Mouse (Mus musculus): ENCODE measurements around the gene Cngb1. TPM values are rescaled to one million over a fixed set of nuclear protein-coding genes. Genes with fewer than 3 reads are reported as not detected.

Cngb1 gene
- polyA plus RNA-seq, 1 experiment = 1.7 TPM

GRCm38 (mm10) chr8:95331720-95332436 lies 25.5 kb upstream of the Cngb1 start, which contains the start of the genes Zfp319 and Usb1:
Gene Zfp319, minus strand, starts transcription at chr8:95331950.
Gene Usb1, plus strand, starts transcription at chr8:95332284.
- Histone ChIP-seq H3K27ac (replicated peaks; ENCODE audit: low read depth, low read length) (peak within 1 kb of the TSS; percentile 86), H3K4me3 (ENCODE audit: insufficient read depth, low read depth, low read length) (peak within 1 kb of the TSS; percentile 100), H3K4me1 (ENCODE audit: control insufficient read depth, insufficient read depth, insufficient read length, low read length) (no peaks in the 10 kb centered on the region; the same call in 1 of the 2 replicates)

- H3K4me3 ChIP-seq (ENCODE audit: insufficient read depth, low read depth, low read length) = peak overlapping the region; percentile 100
- peaks cover 4% of the 10 kb centered on the region for H3K4me1 ChIP-seq (ENCODE audit: control insufficient read depth, insufficient read depth, insufficient read length, low read length)
- peak overlapping the region; percentile 82 for H3K27ac ChIP-seq (replicated peaks; ENCODE audit: low read depth, low read length)
These were observed 24.9 kb upstream of the Cngb1 start for GRCm38 (mm10) chr8:95331156-95331719.

GRCm38 (mm10) chr8:95330367-95330766 lies 24.0 kb upstream of the Cngb1 start:
- no peak overlapping the region for H3K27ac ChIP-seq (replicated peaks; ENCODE audit: low read depth, low read length)
- H3K4me1 ChIP-seq (ENCODE audit: control insufficient read depth, insufficient read depth, insufficient read length, low read length) = peaks cover 8% of the 10 kb centered on the region
- H3K4me3 ChIP-seq (ENCODE audit: insufficient read depth, low read depth, low read length) = peak overlapping the region; percentile 100; the same call in 1 of the 2 replicates

GRCm38 (mm10) chr8:95327866-95328465 lies 21.6 kb upstream of the Cngb1 start:
- no peak overlapping the region for H3K27ac ChIP-seq (replicated peaks; ENCODE audit: low read depth, low read length)
- H3K4me1 ChIP-seq (ENCODE audit: control insufficient read depth, insufficient read depth, insufficient read length, low read length) = peaks cover 8% of the 10 kb centered on the region
- H3K4me3 ChIP-seq (ENCODE audit: insufficient read depth, low read depth, low read length) = no peak overlapping the region

GRCm38 (mm10) chr8:95326822-95327221 lies 20.4 kb upstream of the Cngb1 start:
- no peak overlapping the region for H3K27ac ChIP-seq (replicated peaks; ENCODE audit: low read depth, low read length)
- H3K4me1 ChIP-seq (ENCODE audit: control insufficient read depth, insufficient read depth, insufficient read length, low read length) = peaks cover 8% of the 10 kb centered on the region
- H3K4me3 ChIP-seq (ENCODE audit: insufficient read depth, low read depth, low read length) = no peak overlapping the region

- Histone ChIP-seq H3K4me3 (ENCODE audit: insufficient read depth, low read depth, low read length) (no peak overlapping the region), H3K4me1 (ENCODE audit: control insufficient read depth, insufficient read depth, insufficient read length, low read length) (peaks cover 8% of the 10 kb centered on the region; the same call in 1 of the 2 replicates), H3K27ac (replicated peaks; ENCODE audit: low read depth, low read length) (no peak overlapping the region)
These were observed 18.3 kb upstream of the Cngb1 start for GRCm38 (mm10) chr8:95324646-95325045.

GRCm38 (mm10) chr8:95323201-95323600 lies 16.8 kb upstream of the Cngb1 start:
- Histone ChIP-seq H3K4me3 (ENCODE audit: insufficient read depth, low read depth, low read length) (no peak overlapping the region), H3K4me1 (ENCODE audit: control insufficient read depth, insufficient read depth, insufficient read length, low read length) (peaks cover 8% of the 10 kb centered on the region; the same call in 1 of the 2 replicates), H3K27ac (replicated peaks; ENCODE audit: low read depth, low read length) (no peak overlapping the region)

- Histone ChIP-seq H3K27ac (replicated peaks; ENCODE audit: low read depth, low read length) (no peak overlapping the region), H3K4me3 (ENCODE audit: insufficient read depth, low read depth, low read length) (peak overlapping the region; percentile 35), H3K4me1 (ENCODE audit: control insufficient read depth, insufficient read depth, insufficient read length, low read length) (no peaks in the 10 kb centered on the region)
These were observed 14.1 kb upstream of the Cngb1 start for GRCm38 (mm10) chr8:95320224-95321139.

- Histone ChIP-seq H3K4me1 (ENCODE audit: control insufficient read depth, insufficient read depth, insufficient read length, low read length) (no peaks in the 10 kb centered on the region), H3K4me3 (ENCODE audit: insufficient read depth, low read depth, low read length) (no peak overlapping the region), H3K27ac (replicated peaks; ENCODE audit: low read depth, low read length) (no peak overlapping the region)
These were observed 9.0 kb upstream of the Cngb1 start for GRCm38 (mm10) chr8:95315350-95315749.

- Histone ChIP-seq H3K4me1 (ENCODE audit: control insufficient read depth, insufficient read depth, insufficient read length, low read length) (no peaks in the 10 kb centered on the region), H3K27ac (replicated peaks; ENCODE audit: low read depth, low read length) (no peak overlapping the region), H3K4me3 (ENCODE audit: insufficient read depth, low read depth, low read length) (no peak overlapping the region)
These were observed 8.3 kb upstream of the Cngb1 start for GRCm38 (mm10) chr8:95314707-95315106.

GRCm38 (mm10) chr8:95313857-95314256 lies 7.5 kb upstream of the Cngb1 start:
- Histone ChIP-seq H3K27ac (replicated peaks; ENCODE audit: low read depth, low read length) (no peak overlapping the region), H3K4me1 (ENCODE audit: control insufficient read depth, insufficient read depth, insufficient read length, low read length) (no peaks in the 10 kb centered on the region), H3K4me3 (ENCODE audit: insufficient read depth, low read depth, low read length) (no peak overlapping the region)

- H3K4me3 ChIP-seq (ENCODE audit: insufficient read depth, low read depth, low read length) = no peak overlapping the region
- no peaks in the 10 kb centered on the region for H3K4me1 ChIP-seq (ENCODE audit: control insufficient read depth, insufficient read depth, insufficient read length, low read length)
- no peak overlapping the region for H3K27ac ChIP-seq (replicated peaks; ENCODE audit: low read depth, low read length)
These were observed 6.5 kb upstream of the Cngb1 start for GRCm38 (mm10) chr8:95312836-95313235.

GRCm38 (mm10) chr8:95310342-95310970 lies 4.1 kb upstream of the Cngb1 start, which contains the start of gene Tepp:
Gene Tepp, plus strand, starts transcription at chr8:95310566.
- Histone ChIP-seq H3K27ac (replicated peaks; ENCODE audit: low read depth, low read length) (no peak within 1 kb of the TSS), H3K4me3 (ENCODE audit: insufficient read depth, low read depth, low read length) (no peak within 1 kb of the TSS), H3K4me1 (ENCODE audit: control insufficient read depth, insufficient read depth, insufficient read length, low read length) (no peaks in the 10 kb centered on the region)

- no peak overlapping the region for H3K27ac ChIP-seq (replicated peaks; ENCODE audit: low read depth, low read length)
These were observed 859 bp downstream of the Cngb1 start for GRCm38 (mm10) chr8:95305526-95305925.

More at GRCm38 (mm10) chr8:95305526-95305925, 859 bp downstream of the Cngb1 start:
- Histone ChIP-seq H3K4me1 (ENCODE audit: control insufficient read depth, insufficient read depth, insufficient read length, low read length) (no peaks in the 10 kb centered on the region), H3K4me3 (ENCODE audit: insufficient read depth, low read depth, low read length) (no peak overlapping the region)
